Mouse (Mus musculus) urinary bladder, adult 2 months (tissue): ENCODE data around the gene Mrpl39. TPM values are rescaled to one million over a fixed set of nuclear protein-coding genes. Genes with fewer than 3 reads are reported as not detected.

Experiments
- DNase-seq: peaks from one replicate; pipeline ENCODE4 v3.0.0; 2022; ENCODE audit warnings: low spot score
- polyA plus RNA-seq: library from polyadenylated mRNA; depleted of rRNA; stranded (reverse); fragments of >200 nt; gene quantifications from 2 replicates; pipeline ENCODE4 v1.2.3, GENCODE M21; 2012; rRNA removed

The Mrpl39 gene
- polyA plus RNA-seq, result 22.1 and 24.4 TPM in 2 replicates

DNA sequence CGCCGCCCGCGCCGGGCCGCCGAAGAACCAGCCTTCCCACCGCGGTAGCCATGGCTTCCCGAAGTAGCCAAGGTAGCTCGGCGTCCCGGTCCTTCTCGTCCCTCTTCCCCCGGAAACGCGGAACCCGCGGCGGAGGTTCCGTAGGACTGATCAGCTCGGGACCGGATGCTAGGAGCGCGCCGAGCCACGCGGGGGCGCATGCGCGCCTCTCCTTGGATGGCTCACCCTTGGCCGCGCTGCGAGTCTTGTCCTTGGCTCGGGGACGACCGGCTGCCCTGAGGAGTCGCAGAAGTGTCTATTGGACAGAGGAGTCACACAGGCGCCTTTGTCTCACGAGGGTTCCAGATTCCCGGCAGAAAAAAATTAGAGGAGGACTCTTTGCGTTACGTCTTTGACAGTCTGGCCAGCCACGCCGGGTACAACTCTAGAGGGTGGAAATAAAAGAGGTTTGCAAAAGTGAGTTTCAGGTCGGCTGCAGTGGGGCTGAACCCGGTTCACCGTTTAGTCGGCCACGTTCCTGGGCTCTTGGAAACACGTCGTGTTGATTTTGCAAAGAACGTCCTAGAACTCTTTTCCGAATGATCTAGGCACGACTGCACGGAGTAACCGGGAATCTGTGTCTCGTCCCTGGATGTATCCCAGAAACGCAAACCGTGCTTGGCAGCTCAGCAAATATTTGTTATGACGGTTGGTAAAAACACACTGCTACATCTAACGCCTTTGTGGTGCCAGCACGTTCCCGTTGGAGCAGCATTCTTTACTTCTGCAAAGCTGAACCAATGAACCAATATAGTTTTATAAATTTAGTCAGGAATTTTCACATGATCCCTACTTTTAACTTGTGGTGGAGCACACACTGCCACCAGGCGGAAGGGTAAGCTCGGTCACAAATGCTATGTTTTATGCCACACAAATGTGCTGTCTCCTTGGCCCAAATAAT, at the start of gene Mrpl39:
Gene Mrpl39, minus strand, starts transcription at position 577 of the 940 bp plus-strand sequence.
- DNase-seq, result peak; percentile 99

DNA sequence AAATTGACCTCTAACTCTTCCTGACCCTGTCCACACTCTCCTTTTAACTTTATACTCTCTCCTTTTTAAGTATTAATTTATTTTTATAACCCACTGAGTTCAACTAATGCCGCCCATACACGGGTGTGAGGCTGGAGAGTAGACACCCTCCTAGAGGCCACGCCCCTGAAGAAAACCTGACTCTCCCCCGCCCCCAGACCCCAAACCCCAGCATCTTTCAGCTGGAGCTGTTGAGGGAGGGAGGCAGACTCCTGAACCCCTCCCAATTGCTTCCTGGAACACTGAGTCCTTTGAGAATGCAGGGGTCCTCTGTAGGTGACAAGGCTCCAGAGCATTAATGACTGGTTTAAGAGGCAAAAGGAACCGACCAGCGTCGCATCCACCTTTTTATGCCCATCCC, 49.4 kb upstream of the Mrpl39 start:
- DNase-seq, result no peak

DNA sequence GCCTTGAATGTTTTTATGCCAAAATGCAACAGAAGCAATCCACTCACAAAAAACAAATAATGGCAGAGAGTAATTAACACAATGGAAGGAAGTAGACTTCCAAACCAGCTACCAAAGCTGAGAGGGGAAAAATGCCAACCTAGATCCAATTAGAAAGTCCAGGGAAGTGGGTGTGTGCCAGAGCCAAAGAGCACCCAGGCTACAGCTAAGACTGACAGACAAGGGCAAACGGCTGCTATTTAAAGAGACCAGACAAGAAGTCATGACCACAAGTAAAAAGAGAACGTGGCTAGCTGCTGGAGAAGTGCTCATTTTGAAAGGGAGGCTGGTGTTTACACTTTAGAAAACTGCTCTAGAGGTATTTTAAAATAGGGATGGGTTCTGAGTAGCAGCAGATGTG, 47.7 kb upstream of the Mrpl39 start:
- DNase-seq, result no peak

DNA sequence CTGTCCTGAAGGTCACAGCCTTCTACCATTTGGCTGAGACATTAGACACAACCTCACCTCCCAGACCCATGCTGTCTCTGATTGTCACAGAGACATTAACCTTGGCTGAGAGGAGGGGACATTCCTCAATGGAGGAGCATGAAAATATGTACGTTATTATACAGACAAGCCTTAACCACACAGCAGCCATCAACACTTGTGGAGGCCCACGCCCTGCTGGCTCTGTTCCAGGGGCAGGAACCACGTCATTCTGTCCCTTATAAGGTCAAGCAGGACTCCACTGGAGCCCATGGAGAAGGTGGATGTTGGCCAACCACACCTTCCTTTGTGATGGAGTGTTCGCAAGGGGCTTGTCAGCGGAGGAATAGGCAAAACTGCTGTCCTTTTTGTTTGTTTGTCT, 44.2 kb upstream of the Mrpl39 start:
- DNase-seq, result no peak

DNA sequence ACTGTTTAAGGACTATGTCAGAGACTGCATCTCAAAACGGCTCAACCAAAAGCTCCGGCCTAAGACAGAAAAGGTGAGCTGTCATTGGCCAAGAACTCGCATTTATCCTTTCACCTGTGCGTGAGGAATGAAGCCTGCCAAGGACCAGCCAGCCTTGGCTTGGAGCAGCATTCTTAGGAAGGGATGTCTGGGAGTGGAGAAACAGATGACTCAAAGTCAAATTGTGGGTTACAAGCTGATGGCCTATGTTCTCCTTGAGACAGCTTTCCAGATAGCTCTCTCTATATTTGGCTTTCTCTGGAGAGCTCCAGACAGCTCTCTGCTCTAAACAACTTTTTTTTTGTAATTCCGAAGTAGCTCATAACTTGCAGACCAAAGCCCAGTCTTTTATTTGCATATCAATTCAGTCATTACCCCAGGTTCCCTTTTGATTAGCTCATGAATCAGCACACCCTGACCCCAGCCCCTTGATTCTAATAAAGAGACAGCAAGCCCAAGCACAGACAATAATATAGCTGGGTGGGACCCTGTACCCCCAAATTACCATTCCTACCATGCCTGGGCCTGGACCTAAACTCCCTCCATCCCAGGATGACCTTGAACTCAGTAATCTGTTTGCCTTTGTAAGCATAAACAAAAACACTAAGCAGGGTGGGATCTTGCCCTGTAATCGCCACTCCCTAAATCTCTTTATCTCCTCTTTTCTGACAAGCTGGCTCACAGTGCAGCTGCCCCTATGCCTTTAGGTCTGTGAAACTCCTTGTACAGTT, 43.5 kb upstream of the Mrpl39 start:
- no peak for DNase-seq

DNA sequence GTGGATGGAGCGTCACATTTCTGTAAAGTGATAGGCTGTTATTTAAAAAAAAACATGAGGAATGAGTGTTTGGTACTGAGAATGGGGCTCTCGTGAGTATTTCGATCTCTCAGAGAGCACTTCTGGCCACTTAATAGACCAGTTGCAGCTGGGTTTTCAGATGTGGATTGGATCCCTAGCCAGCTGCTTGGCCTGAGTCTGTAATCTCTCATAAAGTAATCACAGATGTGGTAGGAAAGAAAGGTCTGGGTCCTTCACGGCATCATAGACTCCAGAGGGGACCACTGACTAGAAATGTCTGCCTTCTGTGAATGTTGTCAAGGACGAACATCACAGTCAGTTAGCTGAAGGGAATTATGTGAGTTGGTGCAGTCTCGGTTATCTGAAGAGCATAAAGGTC, 42.9 kb upstream of the Mrpl39 start:
- no peak for DNase-seq

DNA sequence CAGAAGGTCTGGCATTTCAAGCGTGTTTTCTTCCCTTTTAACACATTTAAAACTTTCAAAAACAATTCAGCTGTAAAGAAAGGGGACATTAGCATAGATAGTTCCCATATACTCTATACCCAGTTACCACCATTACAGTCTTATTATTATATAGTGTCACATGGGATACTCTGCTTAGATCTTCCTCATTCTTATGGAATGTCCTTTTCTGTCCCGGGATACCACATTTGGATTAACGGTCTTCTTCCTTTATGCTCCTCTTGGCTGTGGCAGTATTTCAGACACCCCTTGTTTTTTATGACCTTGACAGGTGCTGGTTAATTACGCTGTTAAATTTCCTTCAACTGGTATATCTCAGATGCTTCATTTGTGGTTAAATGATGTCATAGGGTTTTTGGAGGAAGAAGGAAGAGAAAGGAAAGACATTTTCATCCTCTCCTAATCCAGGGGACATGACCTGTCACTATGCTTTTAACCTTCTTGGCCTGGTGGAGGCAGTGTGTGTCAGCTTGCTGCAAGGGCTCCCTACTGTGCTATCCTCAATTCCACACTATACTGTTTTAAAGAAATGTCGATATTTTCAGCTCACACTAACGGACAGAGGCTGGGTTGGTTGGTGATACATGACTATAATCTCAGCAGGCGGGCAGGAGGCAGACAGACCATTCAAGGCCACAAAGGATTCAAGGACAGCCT, 40.7 kb upstream of the Mrpl39 start:
- DNase-seq, result no peak

DNA sequence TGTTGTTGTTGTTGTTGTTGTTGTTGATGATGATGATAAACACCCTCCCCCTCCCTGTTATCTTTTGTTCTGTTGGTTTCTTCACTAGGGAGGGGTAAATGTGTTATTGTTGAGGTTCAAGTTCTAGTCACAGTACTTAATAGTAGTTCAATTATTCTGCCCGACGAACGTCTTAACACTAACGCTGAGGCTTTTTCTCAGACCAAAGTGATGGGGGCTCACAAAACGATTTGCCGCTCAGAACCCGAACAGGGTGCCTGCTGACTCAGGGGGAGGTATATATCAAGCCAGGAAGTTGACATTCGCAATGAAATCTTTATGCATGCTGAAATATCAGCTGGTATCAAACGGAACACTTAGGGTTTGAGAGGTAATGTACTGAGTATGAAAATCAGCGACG, 39.8 kb upstream of the Mrpl39 start:
- DNase-seq, result no peak

DNA sequence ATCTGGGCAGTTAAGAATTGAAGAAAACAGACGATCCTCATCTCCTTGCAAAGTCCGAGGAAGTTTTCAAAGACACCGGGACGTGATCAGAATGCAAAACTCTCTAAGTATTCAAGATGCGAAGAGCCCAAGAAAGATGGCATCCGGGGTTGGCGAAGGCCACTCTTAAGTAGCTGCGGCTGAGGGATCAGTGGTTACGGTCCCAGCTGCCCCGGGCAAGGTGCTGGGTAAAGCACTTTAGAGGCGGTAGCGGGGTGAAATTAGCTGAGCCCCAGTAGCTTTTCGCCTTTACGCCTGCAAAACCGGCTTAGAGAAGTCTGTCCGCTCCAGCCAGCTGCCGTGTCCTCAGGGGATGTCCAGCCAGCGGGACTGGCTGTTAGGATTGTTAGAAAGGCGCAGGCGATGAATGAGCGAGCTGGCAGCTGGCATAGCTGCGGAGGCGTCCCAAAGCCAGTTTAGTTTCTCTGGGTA, 39.3 kb upstream of the Mrpl39 start:
- no peak for DNase-seq

DNA sequence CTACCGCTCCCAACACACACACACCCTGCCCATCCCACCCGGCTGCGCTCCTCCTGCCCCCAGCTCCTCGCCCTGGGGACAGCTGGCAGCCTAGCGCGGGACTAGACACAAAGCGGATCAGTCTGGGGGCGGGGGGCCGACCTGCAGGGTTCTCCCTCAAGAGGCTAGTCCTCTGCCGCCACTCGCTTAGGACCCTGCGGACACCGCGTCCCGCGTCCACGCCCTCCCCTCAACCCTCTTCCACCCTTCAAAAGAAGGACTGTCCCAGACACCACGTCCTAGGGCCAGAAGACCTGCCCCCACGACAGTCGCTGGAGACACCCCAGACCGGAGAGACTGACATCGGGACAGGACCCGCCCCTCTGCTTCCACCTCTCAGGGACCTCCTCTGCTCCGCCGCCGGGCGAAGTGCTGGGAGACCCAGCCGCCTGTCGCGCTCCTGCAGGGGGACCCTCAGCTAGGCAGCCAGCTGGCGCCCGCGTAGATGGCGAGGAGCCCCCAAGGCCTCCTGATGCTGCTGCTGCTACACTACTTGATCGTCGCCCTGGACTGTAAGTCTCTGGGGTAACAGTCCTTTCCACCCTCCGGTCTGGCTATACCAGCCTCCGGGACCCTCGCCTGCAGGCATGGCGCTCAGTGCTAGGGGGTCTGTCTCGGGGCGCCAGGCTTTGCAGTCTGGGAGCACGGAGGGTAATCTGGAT, 38.6 kb upstream of the Mrpl39 start, which contains the start of gene Jam2:
Gene Jam2, plus strand, starts transcription at position 121 of the 701 bp plus-strand sequence.
- DNase-seq, result peak; percentile 31

DNA sequence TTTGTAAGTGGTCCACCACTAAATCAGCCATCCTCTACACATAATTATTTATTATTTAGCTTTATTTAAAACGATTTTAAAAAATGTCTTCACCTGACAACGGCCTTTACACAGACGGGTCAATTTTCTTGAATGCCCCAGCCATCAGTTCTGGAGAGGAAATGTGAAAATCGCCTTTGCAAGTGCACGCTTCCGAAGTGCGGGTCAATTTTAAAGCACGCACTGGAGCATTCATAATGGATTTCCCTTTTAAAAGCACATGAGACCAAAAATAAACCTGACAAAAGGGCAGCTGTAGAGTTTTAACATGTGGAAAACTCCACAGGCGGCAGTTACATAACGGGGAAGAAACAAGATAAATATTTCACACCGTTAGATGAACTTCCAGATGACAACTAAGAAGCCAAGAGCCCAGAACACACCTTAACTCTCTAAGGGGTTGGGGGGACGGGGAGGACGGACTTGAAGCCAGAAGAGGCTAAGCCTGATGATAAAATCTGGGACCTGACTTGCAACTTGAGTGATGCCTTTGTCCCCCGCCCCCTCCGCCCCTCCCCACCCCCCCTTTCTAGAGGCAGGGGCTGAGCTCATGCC, 37.8 kb upstream of the Mrpl39 start:
- no peak for DNase-seq

DNA sequence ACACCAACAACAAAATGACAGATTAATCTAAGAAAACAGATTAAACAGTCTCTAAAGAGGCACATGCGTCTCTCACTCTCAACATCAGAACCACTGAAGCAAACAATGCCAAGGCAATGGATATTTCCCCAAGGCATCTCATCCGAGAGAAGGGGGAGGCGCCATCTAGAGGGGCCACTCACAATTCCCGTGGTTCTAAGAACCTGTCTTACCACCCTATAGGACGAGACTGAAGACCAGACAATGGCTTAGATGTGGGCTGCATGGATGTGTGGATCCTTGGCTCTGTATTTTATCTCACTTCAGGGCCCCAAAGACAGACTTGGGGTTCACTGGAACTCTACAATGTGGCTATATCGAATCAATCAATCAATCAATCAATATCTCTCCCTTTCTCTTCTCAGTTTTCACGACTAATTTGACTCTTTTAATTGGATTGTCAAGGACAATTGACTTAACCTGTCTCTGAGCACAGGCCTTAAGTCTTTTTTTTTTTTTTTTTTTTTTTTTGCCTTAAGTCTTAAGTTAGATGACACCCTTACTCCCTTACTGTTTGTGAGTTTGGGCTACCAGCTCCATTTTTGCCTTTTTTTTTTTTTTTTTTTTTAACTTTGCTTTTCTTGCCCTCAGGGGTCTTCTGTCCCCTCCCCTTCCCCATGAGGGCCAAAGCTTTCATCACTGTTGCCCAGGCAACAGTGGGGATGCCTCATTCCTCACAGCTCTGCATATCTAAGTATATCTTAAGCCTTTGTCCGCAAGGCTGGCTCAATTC, 37.1 kb upstream of the Mrpl39 start:
- no peak for DNase-seq

DNA sequence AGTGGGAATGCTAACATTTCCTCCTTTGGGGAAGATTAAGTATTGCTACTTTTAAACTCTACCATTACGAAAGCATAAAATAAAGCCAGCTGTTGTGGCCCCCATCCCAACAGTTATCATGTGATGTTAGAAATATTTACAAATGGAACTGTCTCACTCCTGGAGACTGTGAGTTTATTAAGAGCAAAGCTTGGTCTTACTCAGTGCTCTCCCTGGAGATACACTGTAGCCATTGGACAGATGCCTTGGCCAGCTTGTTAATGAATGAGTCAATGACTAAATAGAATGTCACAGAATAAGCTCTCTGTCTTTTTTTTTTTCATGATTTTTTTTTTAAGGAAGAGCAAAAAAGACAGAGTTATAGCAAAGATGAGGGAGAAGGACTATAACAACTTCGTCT, 35.9 kb upstream of the Mrpl39 start:
- no peak for DNase-seq

DNA sequence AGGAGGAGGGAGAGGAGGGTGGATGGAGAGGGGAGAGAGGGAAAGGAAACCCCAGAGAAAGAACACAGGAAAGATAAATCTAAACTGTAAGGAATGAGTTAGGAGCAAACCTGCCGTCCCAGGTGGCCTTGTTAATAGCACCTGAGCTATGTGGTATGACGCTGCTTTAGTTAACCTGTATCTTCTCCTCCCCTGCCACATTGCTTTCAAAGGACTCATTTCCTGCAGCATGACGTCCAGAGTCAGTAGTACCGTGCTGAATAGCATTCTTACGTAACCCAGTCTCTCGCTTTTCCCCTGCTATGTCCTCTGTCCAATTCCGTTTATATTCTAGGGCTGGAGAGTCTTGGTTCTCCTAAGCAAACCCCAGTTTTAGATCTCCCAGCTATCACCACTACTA, 35.3 kb upstream of the Mrpl39 start:
- no peak for DNase-seq

DNA sequence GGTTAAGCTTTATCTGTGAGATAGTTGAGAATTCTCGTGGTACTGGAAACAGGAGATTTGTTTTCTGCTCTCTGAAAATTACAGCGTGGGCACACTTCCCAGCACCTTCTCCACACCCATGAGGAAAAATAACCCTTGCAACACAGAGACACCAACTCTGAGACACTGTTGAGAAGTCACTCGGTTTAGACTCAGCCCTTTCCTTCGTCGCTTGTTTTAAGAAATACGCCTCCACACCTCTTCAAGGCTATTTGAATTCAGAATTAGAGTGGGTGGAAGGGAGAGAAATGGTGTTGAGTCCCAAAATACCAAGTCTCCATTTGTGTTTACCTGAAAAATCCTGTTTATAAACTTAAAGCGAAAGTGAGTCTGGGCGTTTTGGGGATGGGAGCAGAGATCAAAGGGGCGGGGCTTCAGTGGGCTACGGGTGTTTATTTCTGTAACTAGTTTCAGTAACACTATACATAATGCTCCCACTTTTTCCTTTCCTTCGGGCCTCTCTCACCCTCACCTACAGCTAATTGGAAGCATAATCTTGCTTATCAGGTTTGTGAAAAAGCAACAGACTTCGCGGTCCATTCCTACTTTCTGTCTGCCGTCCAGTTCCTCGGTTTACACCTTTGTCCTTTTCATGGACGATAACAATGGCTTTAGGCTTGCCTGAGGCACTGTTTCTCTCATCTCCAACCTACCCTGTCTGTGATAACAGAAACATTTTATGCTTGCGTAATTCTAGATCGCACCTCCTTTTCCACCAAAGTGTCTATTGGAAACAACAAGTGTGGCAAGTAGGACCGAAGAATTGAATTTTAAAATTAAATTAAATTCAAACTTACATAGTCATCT, 34.3 kb upstream of the Mrpl39 start:
- no peak for DNase-seq

DNA sequence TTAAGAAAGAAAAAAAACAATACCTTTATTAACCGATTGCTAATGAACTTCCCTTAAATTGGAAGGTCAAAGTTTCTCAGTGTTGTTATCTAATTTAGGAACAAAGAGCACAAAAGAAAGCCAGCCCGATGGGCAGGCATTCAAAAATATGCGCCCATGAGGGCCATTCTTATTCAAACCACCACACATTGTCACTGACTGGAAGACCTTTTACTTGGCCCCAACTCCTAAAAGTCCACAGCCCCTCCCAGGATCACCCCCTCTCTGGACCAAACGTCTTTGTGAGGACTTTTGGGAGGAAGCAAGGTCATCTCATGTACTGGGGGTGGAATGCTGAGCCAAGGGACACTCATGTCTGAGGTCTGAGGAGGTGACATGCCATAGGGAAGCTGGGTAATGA, 33.6 kb upstream of the Mrpl39 start:
- no peak for DNase-seq

DNA sequence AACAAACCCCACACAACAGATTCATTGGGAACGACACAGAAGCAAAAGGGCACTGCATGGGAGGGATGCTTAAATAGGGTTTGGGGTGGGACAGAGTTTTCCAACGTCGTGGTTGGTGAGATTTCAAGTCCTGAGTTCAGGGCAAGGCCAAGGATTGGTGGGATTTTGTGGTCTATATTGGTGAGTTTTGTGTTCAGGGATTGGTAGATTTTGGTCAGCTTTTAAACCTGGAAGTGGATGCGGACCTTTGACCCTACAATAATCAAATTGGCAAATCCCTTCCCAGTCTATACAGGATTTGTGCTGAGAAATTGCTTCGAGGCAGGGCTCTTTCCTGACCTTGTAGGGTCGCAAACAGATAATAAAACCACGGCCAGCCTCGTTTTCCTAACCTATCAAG, 32.4 kb upstream of the Mrpl39 start:
- DNase-seq, result no peak

DNA sequence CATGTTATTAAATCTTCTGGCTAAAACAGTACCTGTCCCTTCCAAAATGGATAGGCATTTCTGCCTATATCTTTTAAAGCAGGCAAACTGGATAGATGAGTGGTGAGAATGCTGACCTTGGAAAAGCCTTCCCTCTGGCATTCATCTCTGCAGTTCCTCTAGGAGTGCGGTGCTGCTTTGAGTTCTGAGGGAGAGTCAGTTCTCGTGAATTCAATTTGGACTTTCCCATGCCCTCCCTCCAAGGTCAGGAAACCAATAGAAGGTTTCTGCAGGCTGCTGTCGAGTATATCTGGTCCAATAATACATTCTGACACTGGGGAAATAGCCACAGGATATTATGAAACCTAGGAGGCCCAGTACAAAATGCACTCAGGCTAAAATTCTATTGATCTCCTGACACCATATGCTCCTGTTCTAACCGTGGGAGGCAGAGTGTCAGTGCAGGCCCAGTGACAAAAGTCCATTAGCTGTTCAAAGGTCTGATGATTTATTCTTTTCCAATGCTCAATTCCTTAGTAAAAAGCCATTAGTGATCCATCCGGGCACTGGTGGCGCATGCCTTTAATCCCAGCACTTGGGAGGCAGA, 10.3 kb upstream of the Mrpl39 start:
- DNase-seq, result no peak
